Mouse (Mus musculus): ENCODE data around the gene Hsh2d. TPM values are rescaled to one million over a fixed set of nuclear protein-coding genes. Genes with fewer than 3 reads are reported as not detected.
A peak's percentile ranks its signal among the peaks of the same experiment; 100 is the strongest.

Hsh2d gene
- total RNA-seq, 2 experiments from 2014 or later, result not detected

GRCm38 (mm10) chr8:72183554-72184202 lies 5.8 kb upstream of the Hsh2d start:
- no peak for DNase-seq
- intact Hi-C loops (cut with DNase I), result no loop called here

- intact Hi-C loops (cut with DNase I), result no loop called here
- peak in 1 of 2 experiments; percentile 9 for DNase-seq
Measured at GRCm38 (mm10) chr8:72187793-72188331, 1.6 kb upstream of the Hsh2d start.

GRCm38 (mm10) chr8:72190215-72190539 lies 739 bp downstream of the Hsh2d start:
- DNase-seq, result no peak
- intact Hi-C loops (cut with DNase I), result no loop called here

GRCm38 (mm10) chr8:72192065-72192464 lies 2.6 kb downstream of the Hsh2d start:
- no peak for DNase-seq
- intact Hi-C loops (cut with DNase I), result no loop called here

GRCm38 (mm10) chr8:72197997-72198396 lies 8.6 kb downstream of the Hsh2d start:
- intact Hi-C loops (cut with DNase I), result no loop called here
- DNase-seq, result no peak

- no peak for DNase-seq
- intact Hi-C loops (cut with DNase I), result no loop called here
Measured at GRCm38 (mm10) chr8:72208582-72208981, 19.1 kb downstream of the Hsh2d start.

- intact Hi-C loops (cut with DNase I), result no loop called here
- no peak for DNase-seq
Measured at GRCm38 (mm10) chr8:72210222-72210621, 20.8 kb downstream of the Hsh2d start.

GRCm38 (mm10) chr8:72210710-72211109 lies 21.3 kb downstream of the Hsh2d start:
- intact Hi-C loops (cut with DNase I), result no loop called here

GRCm38 (mm10) chr8:72211846-72212245 lies 22.4 kb downstream of the Hsh2d start:
- intact Hi-C loops (cut with DNase I), result no loop called here
- no peak for DNase-seq

More at GRCm38 (mm10) chr8:72210710-72211109, 21.3 kb downstream of the Hsh2d start:
- no peak for DNase-seq

GRCm38 (mm10) chr8:72212751-72213150 lies 23.3 kb downstream of the Hsh2d start, which contains the start of gene Cib3:
Gene Cib3 (minus strand): TSS chr8:72212837.
- intact Hi-C loops (cut with DNase I), result no loop called here
- DNase-seq, result no peak

- DNase-seq, result no peak
Measured at GRCm38 (mm10) chr8:72213536-72213935, 24.1 kb downstream of the Hsh2d start, which contains the start of gene Gm11034. Gene Gm11034 (minus strand): TSS chr8:72213636.

GRCm38 (mm10) chr8:72215060-72215459 lies 25.6 kb downstream of the Hsh2d start:
- intact Hi-C loops (cut with DNase I), result loop anchor here (5.0 kb wide), 1 partner anchor 38 kb away; no protein-coding TSS in a partner anchor
- peak in 1 of 2 experiments; percentile 10 for DNase-seq

More at GRCm38 (mm10) chr8:72213536-72213935, 24.1 kb downstream of the Hsh2d start, which contains the start of gene Gm11034:
- intact Hi-C loops (cut with DNase I), result no loop called here

GRCm38 (mm10) chr8:72215871-72216270 lies 26.4 kb downstream of the Hsh2d start:
- no peak for DNase-seq
- intact Hi-C loops (cut with DNase I), result loop anchor here (5.0 kb wide), 1 partner anchor 39 kb away; no protein-coding TSS in a partner anchor

GRCm38 (mm10) chr8:72218781-72219540 lies 29.5 kb downstream of the Hsh2d start:
- no peak for DNase-seq
- intact Hi-C loops (cut with DNase I), result loop anchor here (5.0 kb wide), 1 partner anchor 42 kb away; no protein-coding TSS in a partner anchor

GRCm38 (mm10) chr8:72219541-72220363 lies 30.3 kb downstream of the Hsh2d start, which contains the start of gene Fam32a:
Gene Fam32a (plus strand): TSS chr8:72219730.
- peak; percentile 91 to 94 for DNase-seq
- intact Hi-C loops (cut with DNase I), result loop anchor here (5.0 kb wide), 1 partner anchor 42 kb away; no protein-coding TSS in a partner anchor

GRCm38 (mm10) chr8:72220758-72221157 lies 31.3 kb downstream of the Hsh2d start:
- intact Hi-C loops (cut with DNase I), result no loop called here
- no peak for DNase-seq

GRCm38 (mm10) chr8:72222656-72223055 lies 33.2 kb downstream of the Hsh2d start:
- intact Hi-C loops (cut with DNase I), result no loop called here
- no peak for DNase-seq

GRCm38 (mm10) chr8:72239499-72240402 lies 50.3 kb downstream of the Hsh2d start, which contains the start of gene Ap1m1:
Gene Ap1m1 (plus strand): TSS chr8:72240018.
- intact Hi-C loops (cut with DNase I), result loop anchor here (5.0 kb wide), 1 partner anchor 62 kb away; no protein-coding TSS in a partner anchor
- DNase-seq, result peak; percentile 98 to 99

- no peak for DNase-seq
- intact Hi-C loops (cut with DNase I), result loop anchor here (5.0 kb wide), 1 partner anchor 63 kb away; no protein-coding TSS in a partner anchor
Measured at GRCm38 (mm10) chr8:72240403-72240763, 50.9 kb downstream of the Hsh2d start.

Measured in heart, postnatal 10 days (tissue).